Mouse (Mus musculus) heart, adult 2 months (tissue): Measurements from ENCODE around the gene Myb. TPM values are rescaled to one million over a fixed set of nuclear protein-coding genes. Genes with fewer than 3 reads are reported as not detected.

Experiments used
- DNase-seq, 2 experiments: peaks; one replicate each; pipeline ENCODE4 v3.0.0; 2021
- H3K27ac ChIP-seq: fragments of 200-600 bp; 2 replicates; pipeline ENCODE4 v1.8.1; 2022
- H3K27me3 ChIP-seq: fragments of 200-500 bp; 2 replicates; pipeline ENCODE4 v1.6.1; 2012; ENCODE audit warnings: mild to moderate bottlenecking, low read length, inconsistent platforms, mixed read lengths; ENCODE audit not compliant: control insufficient read depth, insufficient read depth
- H3K36me3 ChIP-seq: fragments of 200-500 bp; 2 replicates; pipeline ENCODE4 v1.6.1; 2012; ENCODE audit warnings: low read length, inconsistent platforms; ENCODE audit not compliant: control insufficient read depth, insufficient read depth
- H3K4me1 ChIP-seq: fragments of 200-500 bp; 2 replicates; pipeline ENCODE4 v1.6.1; 2011; ENCODE audit warnings: low read length; ENCODE audit not compliant: control insufficient read depth, insufficient read depth
- H3K4me3 ChIP-seq: fragments of 200-600 bp; 2 replicates; pipeline ENCODE4 v1.8.1; 2022
- H3K79me2 ChIP-seq: fragments of 200-500 bp; replicated peaks from 2 replicates; pipeline ENCODE4 v1.6.1; 2012; ENCODE audit warnings: mild to moderate bottlenecking, inconsistent platforms, low read length, moderate library complexity, mixed read lengths; ENCODE audit not compliant: control insufficient read depth, insufficient read depth
- H3K9ac ChIP-seq: fragments of 200-500 bp; 2 replicates; pipeline ENCODE4 v1.6.1; 2012; ENCODE audit warnings: low read depth, mild to moderate bottlenecking, control low read depth, inconsistent platforms, low read length, mixed read lengths
- CTCF ChIP-seq: fragments of 200-600 bp; IDR thresholded peaks from 2 replicates; pipeline ENCODE4 v1.8.1; 2022; ENCODE audit warnings: antibody characterized with exemption, mild to moderate bottlenecking, moderate library complexity
- EP300 ChIP-seq: fragments of 200-500 bp; IDR thresholded peaks from 2 replicates; pipeline ENCODE4 v1.6.1; 2011; ENCODE audit warnings: low read depth, low read length, control low read depth; ENCODE audit not compliant: insufficient read depth
- POLR2A ChIP-seq: fragments of 200-500 bp; IDR thresholded peaks from 2 replicates; pipeline ENCODE4 v1.6.1; 2011; ENCODE audit warnings: mild to moderate bottlenecking, low read depth, low read length, control low read depth; ENCODE audit not compliant: insufficient read depth
- WGBS: fragments of 180-500 bp; shearing (Covaris S2); methylation state at CpG from one replicate; pipeline ENCODE4 v1.1.7; 2018; 5-methylcytosine and 5-hydroxymethylcytosine counted together
- intact Hi-C: fragments of 180-260 bp; cut with DNase I; formaldehyde crosslinking; loops from one replicate; pipeline ENCODE4 v1.15.1; 2025
- polyA plus RNA-seq: library from polyadenylated mRNA; depleted of rRNA; stranded (reverse); fragments of >200 nt; gene quantifications from 2 replicates; pipeline ENCODE4 v1.2.3, GENCODE M21; 2012
- total RNA-seq, 2 experiments: library from RNA; stranded (reverse); gene quantifications; 2 replicates each; pipeline ENCODE4 v1.2.3; 2021

Myb gene
- total and polyA plus RNA-seq, 3 experiments = 0.31 TPM; not detected in 2

- no peak for DNase-seq
Measured at GRCm38 (mm10) chr10:21102689-21103088, 58.1 kb downstream of the Myb start.

DNA sequence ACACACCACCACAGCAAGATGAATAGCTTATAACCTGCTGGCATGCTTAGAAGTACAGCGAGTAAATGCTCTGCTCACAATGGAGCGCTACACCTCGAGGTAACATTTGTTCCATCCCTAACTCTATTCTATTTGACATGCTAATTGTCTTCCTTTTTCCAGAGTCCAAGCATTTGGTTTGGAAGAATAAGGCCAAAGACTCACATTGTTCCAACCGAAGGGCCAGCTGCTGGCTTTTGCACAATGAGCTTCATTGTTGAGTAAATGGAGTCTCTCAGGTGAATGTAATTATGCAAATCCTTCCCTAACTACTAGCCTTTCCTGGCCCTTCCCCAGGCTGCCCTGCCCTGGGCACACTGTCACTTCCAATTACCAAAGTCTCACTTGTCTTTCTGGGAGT, 58.8 kb downstream of the Myb start:
- 67% methylated on average over 4 of the region's 4 CpGs for WGBS
- TF ChIP-seq POLR2A = no peak
- no peak for TF ChIP-seq CTCF
- no peak for TF ChIP-seq EP300
- H3K27ac ChIP-seq = no peak overlapping the region
- H3K4me3 ChIP-seq = no peak overlapping the region
- H3K36me3 ChIP-seq = no peaks in the 10 kb centered on the region
- no peaks in the 10 kb centered on the region for H3K4me1 ChIP-seq
- no peak overlapping the region for H3K9ac ChIP-seq
- no peaks in the 10 kb centered on the region for H3K79me2 ChIP-seq
- no peaks in the 10 kb centered on the region for H3K27me3 ChIP-seq
- DNase-seq = no peak
- intact Hi-C loops = no loop called here

More at GRCm38 (mm10) chr10:21102689-21103088, 58.1 kb downstream of the Myb start:
- no peak overlapping the region for H3K27ac ChIP-seq
- intact Hi-C loops = no loop called here
- 88% methylated on average over 7 of the region's 7 CpGs for WGBS
- H3K4me3 ChIP-seq = no peak overlapping the region
- no peak for TF ChIP-seq CTCF
- TF ChIP-seq POLR2A = no peak
- no peak for TF ChIP-seq EP300
- H3K27me3 ChIP-seq = no peaks in the 10 kb centered on the region
- H3K9ac ChIP-seq = no peak overlapping the region
- no peaks in the 10 kb centered on the region for H3K36me3 ChIP-seq
- no peaks in the 10 kb centered on the region for H3K4me1 ChIP-seq
- no peaks in the 10 kb centered on the region for H3K79me2 ChIP-seq

DNA sequence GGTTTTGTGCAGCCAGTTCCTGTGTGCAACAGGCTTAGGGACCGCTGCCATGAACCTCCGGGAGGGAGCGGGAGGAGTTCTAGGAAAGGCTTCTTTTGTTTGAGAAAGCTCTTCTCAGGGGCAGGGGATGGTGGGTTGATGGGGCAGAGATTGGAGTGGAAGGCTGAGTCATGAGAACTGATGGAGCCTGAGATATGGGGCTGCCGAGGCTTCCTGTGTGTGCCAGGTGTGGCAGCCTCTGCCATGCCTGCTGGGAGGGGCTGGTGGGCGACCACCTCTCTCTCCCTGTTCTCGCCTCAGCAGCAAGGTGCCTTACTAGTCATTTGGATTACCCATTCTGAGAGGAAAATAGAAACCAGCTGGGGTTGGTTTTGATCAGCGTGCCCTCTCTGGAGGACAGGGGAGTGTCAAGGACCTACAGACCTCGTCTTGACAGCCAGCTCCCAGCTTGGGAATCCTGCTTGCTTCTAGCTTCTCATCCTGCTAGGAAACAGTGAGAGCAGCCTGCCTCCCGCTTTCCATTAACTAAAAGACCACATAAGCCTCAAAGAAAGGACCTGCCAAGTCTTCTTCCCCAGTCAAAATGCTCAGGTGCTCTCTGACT, 60.0 kb downstream of the Myb start:
- Histone ChIP-seq H3K79me2 (no peaks in the 10 kb centered on the region), H3K9ac (no peak overlapping the region), H3K4me3 (no peak overlapping the region), H3K27ac (no peak overlapping the region), H3K4me1 (no peaks in the 10 kb centered on the region), H3K36me3 (no peaks in the 10 kb centered on the region), H3K27me3 (no peaks in the 10 kb centered on the region)
- TF ChIP-seq EP300 (no peak), POLR2A (no peak), CTCF (no peak)
- WGBS = 56% methylated on average over 9 of the region's 9 CpGs
- intact Hi-C loops = no loop called here
- DNase-seq = no peak

- H3K36me3 ChIP-seq = no peaks in the 10 kb centered on the region
- H3K4me1 ChIP-seq = no peaks in the 10 kb centered on the region
- TF ChIP-seq POLR2A (no peak), CTCF (no peak), EP300 (no peak)
- no peak overlapping the region for H3K4me3 ChIP-seq
- intact Hi-C loops = no loop called here
- no peak for DNase-seq
- H3K27ac ChIP-seq = no peak overlapping the region
- no peaks in the 10 kb centered on the region for H3K27me3 ChIP-seq
- WGBS = 64% methylated on average over 7 of the region's 7 CpGs
- H3K79me2 ChIP-seq = no peaks in the 10 kb centered on the region
- no peak overlapping the region for H3K9ac ChIP-seq
Measured at GRCm38 (mm10) chr10:21099515-21099914, 61.3 kb downstream of the Myb start.

DNA sequence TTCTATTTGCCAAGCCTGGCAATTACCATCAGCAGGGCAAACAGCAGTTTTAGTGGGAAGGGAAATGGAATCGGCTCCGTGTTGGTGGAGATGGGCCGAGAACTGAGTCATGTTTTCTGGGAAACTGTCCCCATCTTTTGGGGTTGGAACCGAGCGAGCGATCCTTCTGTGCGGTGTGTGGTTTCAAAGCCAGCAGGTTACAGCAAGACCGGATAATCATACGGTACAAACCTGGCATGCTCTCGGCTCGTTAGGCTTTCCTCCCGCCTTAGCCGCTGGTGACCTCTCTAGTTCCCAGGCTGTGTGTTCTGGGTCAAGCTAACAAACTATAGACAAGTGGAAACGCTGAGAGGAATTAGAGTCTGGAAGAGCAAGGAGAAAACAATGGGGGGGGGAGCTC, 65.2 kb downstream of the Myb start:
- Histone ChIP-seq H3K27me3 (no peaks in the 10 kb centered on the region), H3K4me1 (no peaks in the 10 kb centered on the region), H3K79me2 (no peaks in the 10 kb centered on the region), H3K36me3 (no peaks in the 10 kb centered on the region), H3K27ac (no peak overlapping the region), H3K9ac (no peak overlapping the region), H3K4me3 (no peak overlapping the region)
- no peak for TF ChIP-seq POLR2A
- TF ChIP-seq CTCF = no peak
- TF ChIP-seq EP300 = no peak
- WGBS = 89% methylated on average over 14 of the region's 14 CpGs
- DNase-seq = no peak
- intact Hi-C loops = no loop called here

GRCm38 (mm10) chr10:21094896-21095295, 65.9 kb downstream of the Myb start:
- Histone ChIP-seq H3K79me2 (no peaks in the 10 kb centered on the region), H3K27me3 (no peaks in the 10 kb centered on the region), H3K4me3 (no peak overlapping the region), H3K36me3 (no peaks in the 10 kb centered on the region), H3K9ac (no peak overlapping the region), H3K27ac (no peak overlapping the region), H3K4me1 (no peaks in the 10 kb centered on the region)
- no peak for TF ChIP-seq POLR2A
- TF ChIP-seq EP300 = no peak
- TF ChIP-seq CTCF = no peak
- WGBS = 88% methylated on average over 2 of the region's 2 CpGs
- intact Hi-C loops = no loop called here
- DNase-seq = no peak
